Mouse (Mus musculus) MEL (cell line): Measurements from ENCODE around the gene Dnal4.

Experiments used
- CHD2 ChIP-seq: IDR thresholded peaks from 2 replicates; pipeline ENCODE4 v1.6.1; 2011; ENCODE audit warnings: low read length, improper control_type of control experiment
- CTCF ChIP-seq, 3 experiments: IDR thresholded peaks in 2 of 3; conservative IDR thresholded peaks in 1 of 3; 2 replicates each; pipeline ENCODE4 v1.5.1; 2011 to 2012; ENCODE audit warnings: low read length in 3 of 3, low read depth in 2 of 3, mild to moderate bottlenecking in 2 of 3, improper control_type of control experiment in 1 of 3, inconsistent platforms in 1 of 3, mixed read lengths in 1 of 3, moderate library complexity in 1 of 3; ENCODE audit not compliant: control insufficient read depth in 1 of 3, insufficient read depth in 1 of 3, poor library complexity in 1 of 3, severe bottlenecking in 1 of 3
- EP300 ChIP-seq, 2 experiments: IDR thresholded peaks; 2 replicates each; pipeline ENCODE4 v1.6.1; 2011; ENCODE audit warnings: improper control_type of control experiment in 2 of 2, low read length in 2 of 2, low read depth in 1 of 2, mild to moderate bottlenecking in 1 of 2
- MAFK ChIP-seq: IDR thresholded peaks from 2 replicates; pipeline ENCODE4 v1.6.1; 2011; ENCODE audit warnings: low read depth, mild to moderate bottlenecking, low read length, improper control_type of control experiment, borderline replicate concordance
- MAX ChIP-seq: IDR thresholded peaks from 2 replicates; pipeline ENCODE4 v1.6.1; 2011; ENCODE audit warnings: low read length, improper control_type of control experiment
- MAZ ChIP-seq: IDR thresholded peaks from 2 replicates; pipeline ENCODE4 v1.6.1; 2012; ENCODE audit warnings: low read depth, mild to moderate bottlenecking, inconsistent platforms, low read length, improper control_type of control experiment
- POLR2A ChIP-seq, 2 experiments: IDR thresholded peaks; 2 replicates each; pipeline ENCODE4 v1.6.1; 2011 to 2012; ENCODE audit warnings: low read length in 2 of 2, mild to moderate bottlenecking in 2 of 2, control low read depth in 1 of 2, improper control_type of control experiment in 1 of 2, low read depth in 1 of 2, moderate library complexity in 1 of 2; ENCODE audit not compliant: control insufficient read depth in 1 of 2, insufficient read depth in 1 of 2, poor library complexity in 1 of 2
- RAD21 ChIP-seq: IDR thresholded peaks from 2 replicates; pipeline ENCODE4 v1.6.1; 2011; ENCODE audit warnings: mild to moderate bottlenecking, low read depth, low read length, improper control_type of control experiment
- SMC3 ChIP-seq: IDR thresholded peaks from 2 replicates; pipeline ENCODE4 v1.6.1; 2011; ENCODE audit warnings: low read depth, low read length, improper control_type of control experiment
- TBP ChIP-seq: IDR thresholded peaks from 2 replicates; pipeline ENCODE4 v1.8.0; 2011; ENCODE audit warnings: low read depth, low read length, improper control_type of control experiment
- TCF12 ChIP-seq: IDR thresholded peaks from 2 replicates; pipeline ENCODE4 v1.6.1; 2014; ENCODE audit warnings: low read depth, mild to moderate bottlenecking, inconsistent platforms, low read length, improper control_type of control experiment, moderate library complexity
- USF1 ChIP-seq: IDR thresholded peaks from 2 replicates; pipeline ENCODE4 v1.6.1; 2014; ENCODE audit warnings: low read depth, mild to moderate bottlenecking, inconsistent platforms, low read length, improper control_type of control experiment, moderate library complexity
- ZC3H11A ChIP-seq: IDR thresholded peaks from 2 replicates; pipeline ENCODE4 v1.6.1; 2012; ENCODE audit warnings: low read depth, mild to moderate bottlenecking, inconsistent platforms, low read length, improper control_type of control experiment

GRCm38 (mm10) chr15:79728731-79729388 lies 48.8 kb downstream of the Dnal4 start:
- TF ChIP-seq EP300 (IDR thresholded peaks at IDR 0.05; ENCODE audit: low read depth in 1 of 2, low read length in 2 of 2): no peak
- no peak for TF ChIP-seq CHD2
- TF ChIP-seq POLR2A (IDR thresholded peaks at IDR 0.05; ENCODE audit: control insufficient read depth in 1 of 2, insufficient read depth in 1 of 2, low read depth in 1 of 2, low read length in 2 of 2, poor library complexity in 1 of 2): no peak
- no peak for TF ChIP-seq CTCF (IDR thresholded peaks at IDR 0.05 in 2 of 3, conservative IDR thresholded peaks at IDR 0.05 in 1 of 3; ENCODE audit: control insufficient read depth in 1 of 3, insufficient read depth in 1 of 3, low read depth in 2 of 3, low read length in 3 of 3, poor library complexity in 1 of 3, severe bottlenecking in 1 of 3)
- no peak for TF ChIP-seq USF1
- TF ChIP-seq SMC3: no peak
- no peak for TF ChIP-seq MAZ
- TF ChIP-seq RAD21: no peak
- TF ChIP-seq TCF12: no peak
- TF ChIP-seq MAFK: no peak
- TF ChIP-seq TBP: no peak
- no peak for TF ChIP-seq ZC3H11A
- TF ChIP-seq MAX: no peak
